Mouse (Mus musculus): ENCODE measurements around the gene Vmn1r205. TPM values are rescaled to one million over a fixed set of nuclear protein-coding genes. Genes with fewer than 3 reads are reported as not detected.
"Not testable (repeated sequence)": the region's sequence is repeated elsewhere in the genome, so short reads cannot be mapped to it uniquely, and the experiment has no call there.

Gene Vmn1r205
- not detected in 2 replicates for polyA plus RNA-seq (2015; fragmentation: Nextera tagmentation; extraction: Ambion mirVana)

DNA sequence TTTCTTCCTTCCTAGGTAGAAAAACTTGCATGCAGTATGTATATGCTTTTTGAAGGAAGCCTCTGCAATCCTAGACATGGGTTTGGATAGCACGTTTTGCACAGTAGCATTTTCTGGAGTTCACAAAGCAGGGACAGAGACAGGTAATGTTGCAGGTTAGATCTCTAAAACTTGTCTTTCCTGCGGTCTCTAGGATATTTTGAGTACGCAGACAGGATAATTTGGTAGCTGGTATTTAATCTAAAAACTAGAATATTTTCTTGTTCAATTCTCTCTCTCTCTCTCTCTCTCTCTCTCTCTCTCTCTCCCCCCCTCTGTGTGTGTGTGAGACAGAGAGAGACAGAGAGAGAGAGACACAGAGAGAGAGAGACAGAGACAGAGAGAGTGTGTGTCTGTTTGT lies at the start of gene Vmn1r205:
Gene Vmn1r205 (minus strand): TSS at position 101 of the 400 bp plus-strand sequence.
- Histone ChIP-seq H3K27ac (ENCODE audit: low read length) (no peak within 1 kb of the TSS), H3K27me3 (ENCODE audit: control insufficient read depth, insufficient read depth, low read depth, low read length) (no peaks in the 10 kb centered on the region), H3K36me3 (ENCODE audit: control insufficient read depth, insufficient read depth) (no peaks in the 10 kb centered on the region), H3K9ac (ENCODE audit: low read depth, low read length) (no peak within 1 kb of the TSS), H3K4me2 (ENCODE audit: low read depth, low read length) (no peak within 1 kb of the TSS), H3K9me3 (replicated peaks; ENCODE audit: control insufficient read depth, low read length) (no peaks in the 10 kb centered on the region), H3K4me1 (ENCODE audit: control insufficient read depth, low read depth, low read length) (no peaks in the 10 kb centered on the region), H3K4me3 (ENCODE audit: low read depth, low read length) (no peak within 1 kb of the TSS)
- no peak for ATAC-seq (ENCODE audit: low read depth)
- 63% methylated on average over 3 of the region's 3 CpGs for WGBS (ENCODE audit: insufficient replicate concordance)

DNA sequence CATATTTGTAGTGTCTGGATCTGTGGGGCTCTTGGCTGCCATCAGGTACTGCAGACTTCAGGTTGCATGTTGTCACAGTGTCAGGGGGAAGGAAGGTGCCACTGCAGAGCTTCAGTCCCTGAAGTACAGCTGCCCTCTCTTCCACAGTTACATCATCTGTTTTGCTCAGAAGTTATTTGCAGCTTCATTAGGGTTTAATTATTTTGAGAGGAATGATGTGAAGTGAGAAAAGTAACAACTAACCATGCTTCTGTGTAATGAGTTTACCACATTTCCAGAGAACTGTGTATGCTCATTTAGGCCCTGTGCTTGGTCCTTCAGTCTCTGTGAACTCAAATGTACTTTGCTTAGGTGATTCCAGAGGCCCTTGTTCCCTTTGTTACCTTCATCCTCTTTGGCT lies 31.4 kb upstream of the Vmn1r205 start, which contains the start of gene Vmn1r206:
Gene Vmn1r206 (minus strand): TSS at position 101 of the 400 bp plus-strand sequence.
- not testable (repeated sequence) for H3K27ac ChIP-seq (ENCODE audit: low read length); ATAC-seq (ENCODE audit: low read depth); H3K4me1 ChIP-seq (ENCODE audit: control insufficient read depth, low read depth, low read length); H3K4me3 ChIP-seq (ENCODE audit: low read depth, low read length); H3K9me3 ChIP-seq (replicated peaks; ENCODE audit: control insufficient read depth, low read length); H3K36me3 ChIP-seq (ENCODE audit: control insufficient read depth, insufficient read depth); H3K9ac ChIP-seq (ENCODE audit: low read depth, low read length); H3K27me3 ChIP-seq (ENCODE audit: control insufficient read depth, insufficient read depth, low read depth, low read length); H3K4me2 ChIP-seq (ENCODE audit: low read depth, low read length)

DNA sequence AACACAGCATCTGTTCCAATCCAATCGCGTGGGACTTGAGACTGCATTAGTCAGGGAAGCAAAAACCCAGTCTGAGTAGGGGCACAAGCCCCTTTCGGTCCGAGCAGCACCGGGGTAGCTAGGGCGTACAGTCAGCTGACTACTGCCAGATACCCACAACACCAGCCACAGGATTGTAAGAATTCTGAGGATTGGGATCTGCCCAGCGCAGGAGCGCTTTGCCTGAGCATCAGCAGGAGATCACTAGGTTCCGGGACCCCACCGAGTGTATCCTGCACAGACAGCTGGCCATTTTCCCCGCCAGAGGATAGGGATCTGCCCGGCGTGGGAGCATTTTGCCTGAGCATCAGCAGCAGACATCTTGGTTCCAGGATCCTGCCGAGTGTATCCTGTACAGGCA lies 9.5 kb downstream of the Vmn1r205 start:
- not testable (repeated sequence) for ATAC-seq (ENCODE audit: low read depth); H3K4me3 ChIP-seq (ENCODE audit: low read depth, low read length); H3K27me3 ChIP-seq (ENCODE audit: control insufficient read depth, insufficient read depth, low read depth, low read length); H3K4me1 ChIP-seq (ENCODE audit: control insufficient read depth, low read depth, low read length); H3K27ac ChIP-seq (ENCODE audit: low read length); H3K36me3 ChIP-seq (ENCODE audit: control insufficient read depth, insufficient read depth); H3K4me2 ChIP-seq (ENCODE audit: low read depth, low read length); H3K9me3 ChIP-seq (replicated peaks; ENCODE audit: control insufficient read depth, low read length); H3K9ac ChIP-seq (ENCODE audit: low read depth, low read length)
- 69% methylated on average over 12 of the region's 14 CpGs for WGBS (ENCODE audit: insufficient replicate concordance)

DNA sequence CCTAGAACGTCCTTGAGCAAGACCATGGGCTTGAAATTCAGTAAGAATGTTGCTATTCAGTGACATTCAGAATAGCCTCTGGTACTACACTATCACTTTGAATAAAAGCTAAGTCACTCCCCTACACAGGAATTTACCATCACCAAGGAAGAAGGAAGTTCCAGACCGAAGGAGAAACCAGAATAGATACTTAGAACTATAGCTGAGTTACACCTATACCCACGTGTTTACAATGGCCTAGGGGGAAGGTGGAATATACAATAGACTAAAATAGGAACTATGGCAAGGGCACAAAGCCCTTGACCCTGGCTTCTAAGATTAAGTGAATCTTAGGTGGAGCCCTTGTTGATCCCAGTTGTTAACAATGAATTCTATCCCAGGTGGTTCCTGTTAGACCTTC lies 17.9 kb downstream of the Vmn1r205 start:
- not testable (repeated sequence) for H3K27me3 ChIP-seq (ENCODE audit: control insufficient read depth, insufficient read depth, low read depth, low read length); H3K4me2 ChIP-seq (ENCODE audit: low read depth, low read length); H3K9ac ChIP-seq (ENCODE audit: low read depth, low read length); H3K36me3 ChIP-seq (ENCODE audit: control insufficient read depth, insufficient read depth); ATAC-seq (ENCODE audit: low read depth); H3K27ac ChIP-seq (ENCODE audit: low read length); H3K4me3 ChIP-seq (ENCODE audit: low read depth, low read length); H3K4me1 ChIP-seq (ENCODE audit: control insufficient read depth, low read depth, low read length); H3K9me3 ChIP-seq (replicated peaks; ENCODE audit: control insufficient read depth, low read length)
- 60% methylated on average over 3 of the region's 3 CpGs for WGBS (ENCODE audit: insufficient replicate concordance)

DNA sequence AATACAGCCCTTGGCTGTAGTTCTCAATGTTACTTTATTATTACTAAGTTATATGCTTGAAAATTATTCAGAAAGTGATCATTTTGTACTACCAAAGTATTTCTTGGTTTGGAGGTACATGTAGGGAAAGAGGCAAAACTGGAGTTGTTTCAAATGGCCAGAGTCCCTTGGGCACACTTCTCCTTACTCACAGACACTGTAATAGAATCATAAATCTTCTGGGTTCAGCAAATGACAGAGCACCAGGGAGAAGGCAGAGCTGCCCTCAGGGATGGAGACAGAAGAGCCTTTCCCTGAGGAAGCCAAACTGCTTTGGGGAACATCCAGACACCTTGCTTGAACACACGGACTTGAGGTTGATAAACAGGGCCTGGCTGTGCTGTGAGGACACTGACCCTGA lies 39.9 kb downstream of the Vmn1r205 start, which contains the start of gene Vmn1r204:
Gene Vmn1r204 (plus strand): TSS at position 301 of the 400 bp plus-strand sequence.
- 22% methylated on average over 1 of the region's 1 CpGs for WGBS (ENCODE audit: insufficient replicate concordance)
- H3K36me3 ChIP-seq (ENCODE audit: control insufficient read depth, insufficient read depth); H3K9ac ChIP-seq (ENCODE audit: low read depth, low read length); H3K4me2 ChIP-seq (ENCODE audit: low read depth, low read length); H3K27me3 ChIP-seq (ENCODE audit: control insufficient read depth, insufficient read depth, low read depth, low read length); H3K27ac ChIP-seq (ENCODE audit: low read length); ATAC-seq (ENCODE audit: low read depth); H3K4me3 ChIP-seq (ENCODE audit: low read depth, low read length); H3K9me3 ChIP-seq (replicated peaks; ENCODE audit: control insufficient read depth, low read length); H3K4me1 ChIP-seq (ENCODE audit: control insufficient read depth, low read depth, low read length): not testable (repeated sequence)

Other genes with a start within 250 kb of the Vmn1r205 start
- gene Vmn1r198, start 242.6 kb downstream of the Vmn1r205 start, polyA plus RNA-seq (2015; fragmentation: Nextera tagmentation; extraction: Ambion mirVana), result not detected in 2 replicates
- not detected in 2 replicates for gene Vmn1r199, start 213.2 kb downstream of the Vmn1r205 start, polyA plus RNA-seq (2015; fragmentation: Nextera tagmentation; extraction: Ambion mirVana)
- not detected in 2 replicates for gene Vmn1r200, start 202.6 kb downstream of the Vmn1r205 start, polyA plus RNA-seq (2015; fragmentation: Nextera tagmentation; extraction: Ambion mirVana)
- not detected in 2 replicates for gene Vmn1r201, start 121.1 kb downstream of the Vmn1r205 start, polyA plus RNA-seq (2015; fragmentation: Nextera tagmentation; extraction: Ambion mirVana)
- not detected in 2 replicates for gene Vmn1r202, start 87.6 kb downstream of the Vmn1r205 start, polyA plus RNA-seq (2015; fragmentation: Nextera tagmentation; extraction: Ambion mirVana)
- gene Vmn1r203, start 74.9 kb downstream of the Vmn1r205 start, polyA plus RNA-seq (2015; fragmentation: Nextera tagmentation; extraction: Ambion mirVana), result not detected in 2 replicates
- not detected in 2 replicates for gene Vmn1r204, start 39.8 kb downstream of the Vmn1r205 start, polyA plus RNA-seq (2015; fragmentation: Nextera tagmentation; extraction: Ambion mirVana)
- gene Vmn1r206, start 31.3 kb upstream of the Vmn1r205 start, polyA plus RNA-seq (2015; fragmentation: Nextera tagmentation; extraction: Ambion mirVana), result not detected in 2 replicates
- gene Vmn1r207-ps, start 136.6 kb upstream of the Vmn1r205 start, polyA plus RNA-seq (2015; fragmentation: Nextera tagmentation; extraction: Ambion mirVana), result not detected in 2 replicates
- gene Vmn1r208, start 184.4 kb upstream of the Vmn1r205 start, polyA plus RNA-seq (2015; fragmentation: Nextera tagmentation; extraction: Ambion mirVana), result not detected in 2 replicates
- not detected in 2 replicates for gene Vmn1r209, start 216.7 kb upstream of the Vmn1r205 start, polyA plus RNA-seq (2015; fragmentation: Nextera tagmentation; extraction: Ambion mirVana)
- not detected in 2 replicates for gene Vmn1r210, start 238.3 kb upstream of the Vmn1r205 start, polyA plus RNA-seq (2015; fragmentation: Nextera tagmentation; extraction: Ambion mirVana)